Mouse (Mus musculus): ENCODE data around the gene Tjp2. TPM values are rescaled to one million over a fixed set of nuclear protein-coding genes. Genes with fewer than 3 reads are reported as not detected.
"Not testable (repeated sequence)": the region's sequence is repeated elsewhere in the genome, so short reads cannot be mapped to it uniquely, and the experiment has no call there.

Gene Tjp2
- polyA plus RNA-seq, 1 experiment from 2014 or later = 31.0 TPM

DNA sequence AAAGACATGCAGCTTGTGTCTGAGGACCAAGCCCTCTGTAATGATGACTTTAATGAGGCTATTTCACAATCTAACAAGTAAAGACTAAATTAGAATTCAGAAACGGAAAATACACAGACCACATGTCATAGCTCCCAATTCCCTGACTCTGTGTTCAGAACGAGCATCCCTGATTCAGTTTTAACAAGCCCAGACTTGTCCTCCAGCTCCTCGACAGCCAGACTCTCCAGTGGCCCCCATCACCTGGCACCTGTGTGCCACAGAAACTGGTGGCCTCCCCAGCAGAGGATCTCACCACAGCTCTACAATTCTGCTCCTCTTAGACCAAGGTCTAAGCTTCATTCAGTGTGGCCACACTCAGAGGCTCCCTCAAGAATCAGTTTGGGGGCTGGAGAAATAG, 27.5 kb downstream of the Tjp2 start:
- H3K4me3 ChIP-seq (replicated peaks) = no peak overlapping the region
- H3K4me2 ChIP-seq = no peak overlapping the region
- no peak overlapping the region for H3K27ac ChIP-seq
- WGBS = 69% methylated on average over 3 of the region's 3 CpGs
- no peaks in the 10 kb centered on the region for H3K4me1 ChIP-seq
- no peaks in the 10 kb centered on the region for H3K27me3 ChIP-seq
- no peak for ATAC-seq (ENCODE audit: low FRiP score)
- 0 out of 2 replicates have a peak, but pooled peaks cover 4% of the 10 kb centered on the region for H3K9me3 ChIP-seq
- H3K36me3 ChIP-seq (replicated peaks) = no peaks in the 10 kb centered on the region
- no peak overlapping the region for H3K9ac ChIP-seq

DNA sequence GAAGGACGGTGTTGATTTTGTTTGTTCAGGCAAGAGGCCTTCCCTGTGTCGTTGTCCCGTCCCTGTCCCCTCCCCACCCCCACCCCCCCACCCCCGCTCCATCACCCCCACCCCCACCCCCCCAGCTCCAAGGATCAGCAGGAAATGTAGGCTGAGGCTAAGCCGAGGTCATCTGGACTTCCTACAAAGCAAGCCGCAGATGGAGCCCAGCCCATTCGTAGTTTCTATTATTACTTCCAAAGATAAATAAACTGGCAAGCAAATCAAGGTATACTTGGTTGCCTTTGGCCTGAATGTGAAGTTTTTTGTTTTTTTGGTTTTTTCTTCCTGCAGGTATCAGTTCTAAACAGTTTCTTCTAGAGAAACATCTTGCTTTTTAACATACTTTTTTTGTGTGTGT, 29.6 kb downstream of the Tjp2 start:
- no peak for ATAC-seq (ENCODE audit: low FRiP score)
- 85% methylated on average over 7 of the region's 7 CpGs for WGBS

DNA sequence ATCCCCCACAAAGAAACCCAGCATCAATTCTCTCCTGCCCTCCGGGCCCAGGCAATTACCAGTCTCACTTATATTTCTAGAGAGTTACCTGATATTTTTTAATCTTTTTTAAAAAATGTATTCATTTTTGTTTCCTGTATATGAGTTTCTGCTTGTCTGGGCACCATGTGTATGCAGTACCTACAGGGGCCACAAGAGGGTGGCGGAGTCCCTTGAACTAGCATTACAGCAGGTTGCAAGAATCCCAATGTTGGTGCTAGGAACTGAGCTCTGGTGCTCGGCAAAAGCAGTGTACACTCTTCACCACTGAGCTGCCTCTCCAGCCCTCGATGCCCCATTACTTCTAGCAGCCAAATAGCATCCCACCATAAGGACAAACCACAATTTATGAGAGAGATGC, 30.6 kb downstream of the Tjp2 start:
- no peak overlapping the region for H3K4me3 ChIP-seq (replicated peaks)
- no peaks in the 10 kb centered on the region for H3K4me1 ChIP-seq
- H3K27me3 ChIP-seq = no peaks in the 10 kb centered on the region
- H3K36me3 ChIP-seq (replicated peaks) = no peaks in the 10 kb centered on the region
- 99% methylated on average over 4 of the region's 4 CpGs for whole genome bisulfite sequencing
- H3K4me2 ChIP-seq = no peak overlapping the region
- ATAC-seq (ENCODE audit: low FRiP score) = no peak
- H3K9me3 ChIP-seq = 0 out of 2 replicates have a peak, but pooled peaks cover 4% of the 10 kb centered on the region
- H3K27ac ChIP-seq = no peak overlapping the region
- H3K9ac ChIP-seq = no peak overlapping the region

More for the DNA sequence above, 29.6 kb downstream of the Tjp2 start:
- H3K36me3 ChIP-seq (replicated peaks) = no peaks in the 10 kb centered on the region
- H3K4me2 ChIP-seq = no peak overlapping the region
- no peaks in the 10 kb centered on the region for H3K27me3 ChIP-seq
- H3K9ac ChIP-seq = no peak overlapping the region
- H3K4me3 ChIP-seq (replicated peaks) = no peak overlapping the region
- H3K27ac ChIP-seq = no peak overlapping the region
- 0 out of 2 replicates have a peak, but pooled peaks cover 4% of the 10 kb centered on the region for H3K9me3 ChIP-seq
- no peaks in the 10 kb centered on the region for H3K4me1 ChIP-seq

DNA sequence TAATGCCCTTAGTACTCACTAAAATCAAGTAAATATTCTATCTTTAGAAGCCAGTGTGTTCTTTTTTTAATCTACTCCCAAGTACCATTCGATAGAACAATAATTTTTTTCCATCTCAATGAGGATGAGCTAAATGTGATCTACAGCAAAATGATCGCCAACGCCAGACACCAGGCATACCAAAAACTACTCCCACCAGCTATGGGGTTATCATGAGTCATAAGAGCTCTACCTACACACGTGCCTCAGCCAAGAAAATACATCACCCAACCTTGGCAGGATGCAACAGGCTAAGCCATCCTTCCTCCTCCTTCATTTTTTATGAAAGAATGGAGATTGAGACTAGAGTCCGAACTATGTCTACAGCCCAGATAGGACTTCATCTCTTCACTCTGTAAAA, 31.9 kb downstream of the Tjp2 start:
- Histone ChIP-seq H3K27ac (no peak overlapping the region), H3K9ac (no peak overlapping the region), H3K4me3 (replicated peaks) (no peak overlapping the region), H3K36me3 (replicated peaks) (no peaks in the 10 kb centered on the region), H3K4me2 (no peak overlapping the region), H3K27me3 (no peaks in the 10 kb centered on the region), H3K9me3 (0 out of 2 replicates have a peak, but pooled peaks cover 4% of the 10 kb centered on the region), H3K4me1 (no peaks in the 10 kb centered on the region)
- WGBS = 92% methylated on average over 5 of the region's 5 CpGs
- ATAC-seq (ENCODE audit: low FRiP score) = no peak

DNA sequence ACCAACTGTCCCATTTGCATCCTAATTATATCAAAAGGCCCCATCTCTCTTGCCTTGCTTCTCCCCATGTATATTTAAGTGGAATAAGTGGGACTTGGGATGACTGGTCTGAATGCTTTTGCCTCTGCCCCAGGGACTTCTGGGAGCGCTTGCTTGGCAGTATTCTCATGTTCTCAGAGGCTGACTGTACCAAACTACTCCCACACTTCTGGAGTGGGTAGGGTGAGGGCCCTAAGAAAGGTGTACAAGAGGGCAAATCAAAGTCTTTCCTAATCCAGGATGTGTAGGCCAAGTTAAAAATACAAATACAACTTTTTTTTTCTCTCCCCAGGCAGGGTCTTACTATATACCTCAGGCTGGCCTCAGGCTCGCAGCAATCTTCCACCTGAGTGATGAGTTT, 37.0 kb downstream of the Tjp2 start:
- Histone ChIP-seq H3K36me3 (replicated peaks) (no peaks in the 10 kb centered on the region), H3K4me1 (no peaks in the 10 kb centered on the region), H3K9me3 (no peaks in the 10 kb centered on the region), H3K4me3 (replicated peaks) (no peak overlapping the region), H3K27ac (no peak overlapping the region), H3K27me3 (no peaks in the 10 kb centered on the region), H3K4me2 (no peak overlapping the region), H3K9ac (no peak overlapping the region)
- ATAC-seq (ENCODE audit: low FRiP score) = no peak
- 91% methylated on average over 2 of the region's 2 CpGs for WGBS

DNA sequence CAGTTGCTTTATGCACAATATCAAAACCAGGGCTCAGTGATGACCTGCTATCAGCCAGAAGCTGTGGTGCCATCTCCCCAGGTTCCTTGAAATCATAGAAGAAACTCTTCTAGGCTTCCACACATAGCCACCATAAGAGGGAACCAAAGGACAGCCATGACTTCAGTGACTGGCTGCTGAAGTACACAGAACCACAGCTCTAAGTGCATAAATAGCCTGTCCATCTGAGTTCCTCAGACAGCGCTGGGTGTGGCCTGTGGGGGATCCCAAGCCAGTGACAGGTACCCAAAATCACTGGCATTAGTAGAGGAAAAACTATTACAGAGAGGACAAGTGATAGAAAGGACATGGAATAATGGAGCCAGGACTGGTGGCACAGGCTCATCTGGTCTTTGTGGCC, 37.5 kb downstream of the Tjp2 start:
- H3K9me3 ChIP-seq; ATAC-seq (ENCODE audit: low FRiP score); H3K4me3 ChIP-seq (replicated peaks); H3K27me3 ChIP-seq; H3K4me2 ChIP-seq; H3K9ac ChIP-seq; H3K36me3 ChIP-seq (replicated peaks); H3K4me1 ChIP-seq; H3K27ac ChIP-seq: not testable (repeated sequence)
- WGBS = 88% methylated on average over 1 of the region's 1 CpGs

DNA sequence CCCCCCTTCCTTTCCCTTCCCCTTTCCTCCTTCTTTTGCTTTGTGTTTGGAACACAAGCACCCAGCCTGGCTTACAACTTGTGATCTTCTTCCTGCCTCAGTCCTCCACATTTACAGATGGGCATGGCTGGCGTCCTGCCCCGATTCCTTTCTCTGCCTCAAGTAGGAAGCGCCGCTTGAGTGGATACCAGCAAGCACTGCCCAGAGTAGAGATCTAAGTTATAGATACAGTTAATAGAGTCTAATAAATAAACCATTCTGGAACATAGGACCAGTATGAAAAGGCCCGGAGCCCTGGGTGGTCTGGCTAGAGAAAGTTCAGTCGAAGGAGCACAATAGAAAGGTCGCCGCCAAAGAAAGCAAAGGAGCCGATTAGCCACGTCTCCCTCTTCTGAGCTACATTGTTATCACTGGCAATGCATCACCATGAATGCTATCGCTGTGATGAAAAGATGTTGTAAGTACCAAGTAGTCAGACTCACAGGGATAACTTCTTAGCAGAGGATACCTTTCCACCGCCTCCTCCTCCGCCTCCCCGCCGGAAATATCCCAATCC, 41.1 kb downstream of the Tjp2 start:
- Histone ChIP-seq H3K9ac (no peak overlapping the region), H3K9me3 (no peaks in the 10 kb centered on the region), H3K4me1 (no peaks in the 10 kb centered on the region), H3K36me3 (replicated peaks) (no peaks in the 10 kb centered on the region), H3K27me3 (no peaks in the 10 kb centered on the region), H3K4me3 (replicated peaks) (no peak overlapping the region), H3K4me2 (no peak overlapping the region), H3K27ac (no peak overlapping the region)
- ATAC-seq (ENCODE audit: low FRiP score) = no peak
- 66% methylated on average over 15 of the region's 15 CpGs for WGBS

DNA sequence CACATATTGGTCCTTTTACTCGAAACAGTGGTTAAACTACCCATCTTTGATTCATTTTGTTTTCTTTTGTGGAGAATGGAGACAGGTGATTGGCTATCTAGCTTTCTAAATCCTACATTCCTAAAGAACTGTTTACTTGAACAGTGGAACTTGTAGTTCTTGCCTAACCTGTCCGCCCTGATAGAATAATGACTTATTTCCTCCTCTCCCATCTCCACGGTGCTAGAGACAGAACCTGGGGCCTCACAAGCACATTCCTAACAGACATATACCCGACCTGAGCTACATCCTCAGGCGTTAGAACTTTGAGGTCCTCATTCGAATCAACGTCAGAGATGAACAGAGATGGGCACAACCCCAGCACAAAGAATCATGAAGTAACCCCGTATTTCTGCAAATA, 44.4 kb downstream of the Tjp2 start:
- Histone ChIP-seq H3K9me3 (no peaks in the 10 kb centered on the region), H3K27me3 (no peaks in the 10 kb centered on the region), H3K4me3 (replicated peaks) (no peak overlapping the region), H3K4me1 (no peaks in the 10 kb centered on the region), H3K4me2 (no peak overlapping the region), H3K27ac (no peak overlapping the region), H3K9ac (no peak overlapping the region), H3K36me3 (replicated peaks) (no peaks in the 10 kb centered on the region)
- WGBS = 86% methylated on average over 8 of the region's 8 CpGs
- ATAC-seq (ENCODE audit: low FRiP score) = no peak

DNA sequence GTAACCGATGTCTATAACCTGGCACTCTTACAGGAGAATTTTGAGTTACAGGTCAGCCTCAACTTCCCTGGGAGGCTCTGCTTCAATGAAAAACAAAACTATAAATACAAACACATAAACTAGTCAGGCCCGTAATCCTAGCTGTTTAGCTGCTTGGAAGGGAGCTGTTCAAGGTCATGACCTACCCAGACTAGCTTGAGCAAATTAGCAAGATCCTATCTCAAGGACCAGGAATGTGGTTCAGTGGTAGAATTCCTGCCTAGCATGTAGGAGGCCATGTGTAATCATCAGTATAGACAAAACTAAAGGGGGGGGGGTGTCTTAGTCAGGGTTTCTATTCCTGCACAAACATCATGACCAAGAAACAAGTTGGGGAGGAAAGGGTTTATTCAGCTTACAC, 46.7 kb downstream of the Tjp2 start:
- Histone ChIP-seq H3K27me3 (no peaks in the 10 kb centered on the region), H3K4me1 (peaks cover 11% of the 10 kb centered on the region), H3K36me3 (replicated peaks) (no peaks in the 10 kb centered on the region), H3K27ac (no peak overlapping the region), H3K4me2 (no peak overlapping the region), H3K9ac (no peak overlapping the region), H3K4me3 (replicated peaks) (no peak overlapping the region), H3K9me3 (no peaks in the 10 kb centered on the region)
- WGBS = 88% methylated on average over 2 of the region's 2 CpGs
- no peak for ATAC-seq (ENCODE audit: low FRiP score)

DNA sequence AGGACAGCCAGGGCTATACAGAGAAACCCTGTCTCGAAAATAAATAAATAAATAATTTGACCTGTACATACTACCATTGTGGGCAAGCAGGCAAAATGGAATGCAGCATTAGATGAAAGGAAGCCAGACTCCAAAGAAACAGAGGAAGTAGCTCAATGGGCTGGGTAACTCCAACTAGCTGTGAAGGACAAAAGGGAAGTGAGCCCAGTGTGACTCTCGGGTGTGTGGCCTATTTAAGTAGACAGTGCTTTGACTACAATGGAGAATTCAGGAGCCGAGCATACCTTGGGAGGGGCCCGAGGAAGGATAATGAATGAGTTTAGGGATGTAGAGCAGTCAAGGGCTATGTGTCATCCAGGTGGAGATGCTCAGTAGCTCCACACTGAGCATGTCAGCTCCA, 48.1 kb downstream of the Tjp2 start:
- no peaks in the 10 kb centered on the region for H3K27me3 ChIP-seq
- H3K27ac ChIP-seq = no peak overlapping the region
- WGBS = 75% methylated on average over 4 of the region's 4 CpGs
- peaks cover 25% of the 10 kb centered on the region for H3K4me1 ChIP-seq
- H3K9me3 ChIP-seq = no peaks in the 10 kb centered on the region
- H3K4me3 ChIP-seq (replicated peaks) = no peak overlapping the region
- ATAC-seq (ENCODE audit: low FRiP score) = no peak
- no peak overlapping the region for H3K9ac ChIP-seq
- H3K4me2 ChIP-seq = no peak overlapping the region
- no peaks in the 10 kb centered on the region for H3K36me3 ChIP-seq (replicated peaks)

DNA sequence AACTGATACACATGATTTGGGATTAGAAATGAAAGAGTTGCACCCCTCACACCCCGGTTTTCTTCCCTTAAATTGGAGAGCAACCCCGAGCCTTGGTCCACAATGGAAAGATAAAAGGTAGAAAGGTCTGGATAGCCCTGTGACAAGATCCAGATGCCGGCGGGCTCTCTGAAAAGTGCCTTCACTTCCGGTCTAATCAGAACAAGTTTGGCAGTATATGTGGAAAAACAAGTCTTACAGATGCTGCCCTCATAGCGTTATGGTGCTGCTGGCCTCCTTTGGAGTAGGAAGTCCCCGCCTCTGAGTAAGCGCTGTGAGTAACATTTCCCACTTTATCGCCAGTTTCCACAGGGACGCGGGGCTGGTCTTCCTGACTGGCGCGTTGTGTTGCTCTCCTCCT, 49.9 kb downstream of the Tjp2 start:
- ATAC-seq (ENCODE audit: low FRiP score) = no peak

DNA sequence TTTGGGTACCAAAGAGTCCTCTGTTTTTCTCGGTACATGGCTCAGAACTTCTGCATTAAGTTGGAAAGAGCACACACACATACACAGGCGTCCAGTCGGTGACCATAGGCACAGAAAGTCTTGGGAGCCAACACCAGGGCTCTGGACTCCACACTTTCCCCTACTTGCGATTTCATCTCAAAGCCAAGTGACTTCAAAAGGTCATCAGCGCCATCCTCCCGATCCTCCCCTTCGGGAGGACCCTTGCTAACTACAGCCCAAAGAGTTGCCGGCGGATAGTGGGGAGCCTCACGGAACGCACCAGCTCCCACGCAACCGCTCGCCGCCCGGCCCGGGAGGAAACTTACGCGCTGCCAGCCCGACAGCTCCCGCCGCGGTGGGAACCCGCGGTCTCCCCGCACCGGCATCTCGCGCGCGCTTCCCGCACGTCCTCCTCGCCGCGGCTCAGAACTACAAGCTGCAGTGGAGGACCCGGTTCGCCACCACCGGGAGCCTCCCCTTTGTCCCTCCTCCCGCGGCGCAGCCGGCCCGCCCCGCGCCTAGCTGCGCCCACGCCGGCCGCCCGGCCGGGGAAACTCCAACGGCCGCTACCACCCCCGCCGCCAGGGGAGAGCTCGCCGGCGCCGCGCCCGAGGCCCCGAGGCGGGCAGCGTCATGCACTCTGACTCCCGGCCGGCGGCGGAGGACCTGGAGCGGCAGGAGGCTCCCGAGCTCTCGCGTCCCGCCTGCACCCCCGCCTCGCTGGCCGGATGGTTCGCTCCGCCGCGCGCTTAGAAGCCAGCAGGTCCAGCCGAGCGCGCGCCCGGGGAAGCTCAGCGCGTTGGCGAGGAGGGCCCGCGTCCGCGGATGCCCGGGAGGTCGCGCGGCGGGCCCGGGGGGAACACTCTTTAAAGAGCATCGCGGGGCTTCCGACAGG, 51.0 kb downstream of the Tjp2 start:
- Histone ChIP-seq H3K27me3 (no peaks in the 10 kb centered on the region), H3K9me3 (no peaks in the 10 kb centered on the region), H3K27ac (peak overlapping the region; percentile 81), H3K4me2 (peak overlapping the region; percentile 61), H3K9ac (peak overlapping the region; percentile 85), H3K4me3 (replicated peaks) (peak overlapping the region; percentile 82), H3K4me1 (peaks cover 28% of the 10 kb centered on the region), H3K36me3 (replicated peaks) (no peaks in the 10 kb centered on the region)
- 1% methylated on average over 103 of the region's 103 CpGs for WGBS
- peak; percentile 95 for ATAC-seq (ENCODE audit: low FRiP score)

More for the DNA sequence above, 49.9 kb downstream of the Tjp2 start:
- Histone ChIP-seq H3K27me3 (no peaks in the 10 kb centered on the region), H3K4me1 (peaks cover 28% of the 10 kb centered on the region), H3K27ac (peak overlapping the region; percentile 81; the same call in 1 of the 2 replicates), H3K4me2 (peak overlapping the region; percentile 61), H3K9ac (peak overlapping the region; percentile 85), H3K9me3 (no peaks in the 10 kb centered on the region), H3K4me3 (replicated peaks) (peak overlapping the region; percentile 82), H3K36me3 (replicated peaks) (no peaks in the 10 kb centered on the region)
- 13% methylated on average over 13 of the region's 13 CpGs for WGBS

DNA sequence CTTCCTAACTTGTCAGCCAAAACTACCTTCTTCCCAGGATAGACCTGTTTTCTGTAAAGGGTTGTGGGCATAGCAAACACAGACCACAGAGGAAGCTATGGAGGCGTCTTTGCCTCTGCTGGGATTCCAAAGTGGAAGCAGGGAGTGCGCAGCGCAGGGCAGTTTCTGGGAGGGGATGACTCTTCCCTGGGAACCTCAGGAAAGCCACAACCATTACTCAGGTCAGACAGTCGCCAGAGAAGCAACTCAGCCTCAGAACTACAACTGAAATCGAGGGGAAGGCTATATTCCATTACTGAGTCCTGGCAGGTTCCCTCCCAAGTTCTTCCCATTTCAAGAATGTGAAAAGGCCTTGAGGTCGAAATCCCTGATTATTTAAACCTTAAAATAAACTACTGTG, 51.8 kb downstream of the Tjp2 start:
- H3K4me2 ChIP-seq = peak overlapping the region; percentile 61
- WGBS = 22% methylated on average over 6 of the region's 6 CpGs
- ATAC-seq (ENCODE audit: low FRiP score) = no peak
- peak overlapping the region; percentile 85 for H3K9ac ChIP-seq
- H3K27me3 ChIP-seq = no peaks in the 10 kb centered on the region
- no peaks in the 10 kb centered on the region for H3K36me3 ChIP-seq (replicated peaks)
- peaks cover 32% of the 10 kb centered on the region for H3K4me1 ChIP-seq
- H3K4me3 ChIP-seq (replicated peaks) = peak overlapping the region; percentile 82
- no peaks in the 10 kb centered on the region for H3K9me3 ChIP-seq
- H3K27ac ChIP-seq = no peak overlapping the region
